In genomic region chr4:136878601-136879000, GRCm38 (mm10) we compare ENCODE assay signal across 11 mouse cellular contexts. TPM values are rescaled to one million over a fixed set of nuclear protein-coding genes. Genes with fewer than 3 reads are reported as not detected.
DNase-seq lines count a peak whose midpoint lies in the region; ATAC-seq and TF ChIP-seq lines count a peak whose summit lies in the region.
"Had no signal": no experiment of that assay in that cellular context is flagged by ENCODE, and none has a peak within 500 bp of the region (broad histone marks: within the 10 kb centered on the region; RNA-seq: fewer than 3 reads in every experiment).

No protein-coding gene starts in this region.

- 19% methylated on average over 5 of the region's 5 CpGs for WGBS in liver, embryonic 11.5 days
- WGBS in liver, embryonic 12.5 days (ENCODE audit: insufficient replicate concordance), result 13% methylated on average over 5 of the region's 5 CpGs

- no peak overlapping the region for H3K4me2 ChIP-seq in liver, embryonic 11.5 days
- no peak overlapping the region for H3K4me2 ChIP-seq in liver, embryonic 12.5 days
- H3K4me2 ChIP-seq: lung, embryonic 15.5 days; neural tube, embryonic 13.5 days had no signal

- no peaks in the 10 kb centered on the region for H3K27me3 ChIP-seq in liver, embryonic 11.5 days (replicated peaks; ENCODE audit: control insufficient read depth, insufficient read depth, low read length)
- peaks cover 4% of the 10 kb centered on the region; the same call in 1 of the 2 replicates for H3K27me3 ChIP-seq in liver, embryonic 12.5 days (replicated peaks)
- H3K27me3 ChIP-seq in MEL (ENCODE audit: control insufficient read depth in 1 of 2, insufficient read depth in 2 of 2, low read length in 2 of 2), result no peaks in the 10 kb centered on the region; a peak in 1 of 4 replicates

- no peak overlapping the region for H3K27ac ChIP-seq in gastrocnemius, adult 2 months
- H3K27ac ChIP-seq in liver, embryonic 11.5 days (ENCODE audit: low read depth, low read length), result no peak overlapping the region
- no peak overlapping the region for H3K27ac ChIP-seq in liver, embryonic 12.5 days
- no peak overlapping the region for H3K27ac ChIP-seq in MEL (ENCODE audit: control insufficient read depth, low read depth, low read length)
- H3K27ac ChIP-seq in cortical plate, adult 2 months (ENCODE audit: insufficient read depth, low read length), result no peak overlapping the region
- H3K27ac ChIP-seq: lung, embryonic 15.5 days; neural tube, embryonic 13.5 days had no signal

- H3K79me2 ChIP-seq in MEL (ENCODE audit: control insufficient read depth, insufficient read depth, low read length, poor library complexity), result no peaks in the 10 kb centered on the region

- no peak for DNase-seq in gastrocnemius, adult 2 months
- DNase-seq in gastrocnemius, postnatal 14 days, result no peak
- no peak for DNase-seq in liver, embryonic 11.5 days (ENCODE audit: low spot score)
- DNase-seq in MEL (ENCODE audit: low read depth, low spot score), result peak; percentile 22
- no peak for DNase-seq in heart, postnatal 10 days
- DNase-seq: gastrocnemius, postnatal 25 days had no signal

- intact Hi-C loops in gastrocnemius, adult 2 months (cut with DNase I), result no loop called here
- intact Hi-C loops in gastrocnemius, postnatal 14 days (cut with DNase I; ENCODE audit: low total_unique reads), result no loop called here
- intact Hi-C loops in heart, postnatal 10 days (cut with DNase I), result no loop called here

- peak; percentile 33; the same call in 1 of the 2 replicates for TF ChIP-seq CTCF in gastrocnemius, adult 2 months (IDR thresholded peaks at IDR 0.05)
- TF ChIP-seq CTCF in MEL (IDR thresholded peaks at IDR 0.05 in 2 of 3, conservative IDR thresholded peaks at IDR 0.05 in 1 of 3; ENCODE audit: control insufficient read depth in 1 of 3, insufficient read depth in 1 of 3, low read depth in 2 of 3, low read length in 3 of 3, poor library complexity in 1 of 3, severe bottlenecking in 1 of 3), result peak; percentile 11 to 33 (median 27); a peak in 4 of 6 replicates
- TF ChIP-seq CTCF in cortical plate, adult 2 months (IDR thresholded peaks at IDR 0.05; ENCODE audit: extremely low read depth, insufficient read depth, low read length), result peak; percentile 46

- TF ChIP-seq POLR2A in MEL (IDR thresholded peaks at IDR 0.05; ENCODE audit: control insufficient read depth in 1 of 2, insufficient read depth in 1 of 2, low read depth in 1 of 2, low read length in 2 of 2, poor library complexity in 1 of 2), result no peak
- TF ChIP-seq POLR2A in cortical plate, adult 2 months (IDR thresholded peaks at IDR 0.05; ENCODE audit: extremely low read depth, insufficient read depth, low read length), result no peak

- H3K9ac ChIP-seq in liver, embryonic 11.5 days (ENCODE audit: low read depth, low read length), result no peak overlapping the region
- H3K9ac ChIP-seq in liver, embryonic 12.5 days, result no peak overlapping the region
- no peak overlapping the region for H3K9ac ChIP-seq in MEL (ENCODE audit: control insufficient read depth, low read depth, low read length, poor library complexity, severe bottlenecking)
- H3K9ac ChIP-seq: lung, embryonic 15.5 days; neural tube, embryonic 13.5 days had no signal

- peak; percentile 11 for TF ChIP-seq RAD21 in MEL (IDR thresholded peaks at IDR 0.05; ENCODE audit: low read depth, low read length)

- H3K36me3 ChIP-seq in liver, embryonic 11.5 days (ENCODE audit: control insufficient read depth, insufficient read depth, low read length), result no peaks in the 10 kb centered on the region
- H3K36me3 ChIP-seq in liver, embryonic 12.5 days, result no peaks in the 10 kb centered on the region
- no peaks in the 10 kb centered on the region for H3K36me3 ChIP-seq in MEL (ENCODE audit: control insufficient read depth in 1 of 2, insufficient read depth in 2 of 2, low read length in 2 of 2)
- H3K36me3 ChIP-seq: lung, embryonic 15.5 days; neural tube, embryonic 13.5 days had no signal

- TF ChIP-seq EP300 in MEL (IDR thresholded peaks at IDR 0.05; ENCODE audit: low read depth in 1 of 2, low read length in 2 of 2), result no peak

- ATAC-seq in liver, embryonic 11.5 days (replicated peaks; ENCODE audit: low FRiP score), result 0 out of 2 replicates have a peak, but pooled peaks have one; percentile 10
- no peak for ATAC-seq in liver, embryonic 12.5 days
- ATAC-seq in megakaryocyte, adult 5-6 weeks (ENCODE audit: poor library complexity, severe bottlenecking), result no peak

- H3K4me1 ChIP-seq in liver, embryonic 11.5 days (replicated peaks; ENCODE audit: control insufficient read depth, insufficient read depth, low read length), result no peaks in the 10 kb centered on the region
- H3K4me1 ChIP-seq in liver, embryonic 12.5 days, result no peaks in the 10 kb centered on the region
- H3K4me1 ChIP-seq in MEL (ENCODE audit: control insufficient read depth in 1 of 2, insufficient read depth in 2 of 2, low read length in 2 of 2), result no peaks in the 10 kb centered on the region
- H3K4me1 ChIP-seq in cortical plate, adult 2 months (ENCODE audit: control insufficient read depth, insufficient read depth, low read length), result no peaks in the 10 kb centered on the region
- H3K4me1 ChIP-seq: lung, embryonic 15.5 days; neural tube, embryonic 13.5 days had no signal

- no peak overlapping the region for H3K4me3 ChIP-seq in gastrocnemius, adult 2 months
- no peak overlapping the region for H3K4me3 ChIP-seq in liver, embryonic 11.5 days (ENCODE audit: low read depth, low read length)
- no peak overlapping the region for H3K4me3 ChIP-seq in liver, embryonic 12.5 days
- no peak overlapping the region for H3K4me3 ChIP-seq in MEL (ENCODE audit: control insufficient read depth in 1 of 2, insufficient read depth in 1 of 2, low read depth in 2 of 2, low read length in 2 of 2)
- H3K4me3 ChIP-seq in cortical plate, adult 2 months (ENCODE audit: insufficient read depth, low read length), result no peak overlapping the region
- H3K4me3 ChIP-seq: lung, embryonic 15.5 days; neural tube, embryonic 13.5 days had no signal

- no peaks in the 10 kb centered on the region for H3K9me3 ChIP-seq in liver, embryonic 11.5 days (ENCODE audit: control insufficient read depth, low read length)
- no peaks in the 10 kb centered on the region for H3K9me3 ChIP-seq in liver, embryonic 12.5 days (replicated peaks)
- H3K9me3 ChIP-seq in MEL (replicated peaks; ENCODE audit: insufficient read depth, low read length), result no peaks in the 10 kb centered on the region
- H3K9me3 ChIP-seq: lung, embryonic 15.5 days; neural tube, embryonic 13.5 days had no signal

TF ChIP-seq in MEL, 35 proteins besides CTCF, POLR2A, EP300 and RAD21:
- TF ChIP-seq SMC3 (IDR thresholded peaks at IDR 0.05; ENCODE audit: low read depth, low read length), result peak; percentile 36
- no peak for TF ChIP-seq POLR2AphosphoS5 (IDR thresholded peaks at IDR 0.05; ENCODE audit: borderline replicate concordance, low read depth, low read length)

RNA-seq across cellular contexts. Expression of gene C1qb, which starts 7.4 kb away (rescaled TPM):
- 10 to 100 TPM in 1 of 2 experiments, 1 to 10 TPM in 1; 8.4 to 18.3 TPM for total RNA-seq in gastrocnemius, adult 2 months (2021)
- total RNA-seq in gastrocnemius, postnatal 14 days (2021), result 10 to 100 TPM; 18.8 to 20.8 TPM
- polyA plus RNA-seq in liver, embryonic 11.5 days (2014; fragmentation: Nextera tagmentation; extraction: Ambion mirVana), result 77.7 and 81.2 TPM in 2 replicates
- 53.1 and 54.6 TPM in 2 replicates for polyA plus RNA-seq in liver, embryonic 12.5 days (2016; fragmentation: Nextera tagmentation; extraction: Ambion mirVana)
- total RNA-seq in MEL (2012; rRNA removed), result not detected in 2 replicates
- not detected for polyA plus RNA-seq in MEL (2012; ENCODE audit: insufficient read depth in 1 of 2, insufficient read length in 2 of 2, low read depth in 1 of 2, low replicate concordance in 2 of 2, missing spikeins in 1 of 2)
- polyA plus RNA-seq in cortical plate, adult 2 months (2012; rRNA removed), result 127 and 132 TPM in 2 replicates
- 2.2 and 3.3 TPM in 2 replicates for total RNA-seq in megakaryocyte, adult 5-6 weeks (2015)
- total RNA-seq in megakaryocyte, adult 5-6 weeks (2017), result 1.9 and 2.2 TPM in 2 replicates
- 10 to 100 TPM; 26.0 to 28.3 TPM for total RNA-seq in heart, postnatal 10 days (2021)

RNA-seq across cellular contexts. Expression of gene C1qc, which starts 14.3 kb away (rescaled TPM):
- 10 to 100 TPM in 1 of 2 experiments, 1 to 10 TPM in 1; 7.6 to 15.4 TPM for total RNA-seq in gastrocnemius, adult 2 months (2021)
- total RNA-seq in gastrocnemius, postnatal 14 days (2021), result 10 to 100 TPM; 15.2 to 18.1 TPM
- polyA plus RNA-seq in liver, embryonic 11.5 days (2014; fragmentation: Nextera tagmentation; extraction: Ambion mirVana), result 40.4 and 42.0 TPM in 2 replicates
- polyA plus RNA-seq in liver, embryonic 12.5 days (2016; fragmentation: Nextera tagmentation; extraction: Ambion mirVana), result 32.7 and 33.5 TPM in 2 replicates
- total RNA-seq in MEL (2012; rRNA removed), result not detected in 2 replicates
- not detected for polyA plus RNA-seq in MEL (2012; ENCODE audit: insufficient read depth in 1 of 2, insufficient read length in 2 of 2, low read depth in 1 of 2, low replicate concordance in 2 of 2, missing spikeins in 1 of 2)
- 86.9 and 92.7 TPM in 2 replicates for polyA plus RNA-seq in cortical plate, adult 2 months (2012; rRNA removed)
- 0.98 and 1.4 TPM in 2 replicates for total RNA-seq in megakaryocyte, adult 5-6 weeks (2015)
- total RNA-seq in megakaryocyte, adult 5-6 weeks (2017), result 0.53 and 0.62 TPM in 2 replicates
- 10 to 100 TPM; 17.8 to 24.8 TPM for total RNA-seq in heart, postnatal 10 days (2021)

RNA-seq across cellular contexts. Expression of gene C1qa, which starts 20.0 kb away (rescaled TPM):
- 10 to 100 TPM in 1 of 2 experiments, 1 to 10 TPM in 1; 7.0 to 15.8 TPM for total RNA-seq in gastrocnemius, adult 2 months (2021)
- total RNA-seq in gastrocnemius, postnatal 14 days (2021), result 10 to 100 TPM; 18.7 to 19.7 TPM
- 32.5 and 37.8 TPM in 2 replicates for polyA plus RNA-seq in liver, embryonic 11.5 days (2014; fragmentation: Nextera tagmentation; extraction: Ambion mirVana)
- polyA plus RNA-seq in liver, embryonic 12.5 days (2016; fragmentation: Nextera tagmentation; extraction: Ambion mirVana), result 24.8 and 26.2 TPM in 2 replicates
- 0.12 TPM in 1 of 2 replicates, not detected in the other for total RNA-seq in MEL (2012; rRNA removed)
- not detected for polyA plus RNA-seq in MEL (2012; ENCODE audit: insufficient read depth in 1 of 2, insufficient read length in 2 of 2, low read depth in 1 of 2, low replicate concordance in 2 of 2, missing spikeins in 1 of 2)
- 91.1 and 96.5 TPM in 2 replicates for polyA plus RNA-seq in cortical plate, adult 2 months (2012; rRNA removed)
- 1.0 and 2.3 TPM in 2 replicates for total RNA-seq in megakaryocyte, adult 5-6 weeks (2015)
- total RNA-seq in megakaryocyte, adult 5-6 weeks (2017), result 0.29 and 1.0 TPM in 2 replicates
- total RNA-seq in heart, postnatal 10 days (2021), result 10 to 100 TPM; 25.2 to 28.0 TPM

RNA-seq across cellular contexts. Expression of gene Ephb2, which starts 42.8 kb away (rescaled TPM):
- total RNA-seq in gastrocnemius, adult 2 months (2021), result 1 to 10 TPM in 1 of 2 experiments, under 1 TPM in 1; 0.26 to 1.9 TPM
- 1 to 10 TPM; 1.2 to 4.2 TPM for total RNA-seq in gastrocnemius, postnatal 14 days (2021)
- polyA plus RNA-seq in liver, embryonic 11.5 days (2014; fragmentation: Nextera tagmentation; extraction: Ambion mirVana), result 4.8 and 5.1 TPM in 2 replicates
- 1.4 and 1.7 TPM in 2 replicates for polyA plus RNA-seq in liver, embryonic 12.5 days (2016; fragmentation: Nextera tagmentation; extraction: Ambion mirVana)
- 1.5 and 1.9 TPM in 2 replicates for total RNA-seq in MEL (2012; rRNA removed)
- 1 to 10 TPM in 1 of 2 experiments, not detected in 1; 4.1 TPM for polyA plus RNA-seq in MEL (2012; ENCODE audit: insufficient read depth in 1 of 2, insufficient read length in 2 of 2, low read depth in 1 of 2, low replicate concordance in 2 of 2, missing spikeins in 1 of 2)
- polyA plus RNA-seq in cortical plate, adult 2 months (2012; rRNA removed), result 17.1 TPM in 2 replicates
- 1.1 and 1.4 TPM in 2 replicates for total RNA-seq in megakaryocyte, adult 5-6 weeks (2015)
- total RNA-seq in megakaryocyte, adult 5-6 weeks (2017), result 0.77 and 1.2 TPM in 2 replicates
- 1 to 10 TPM; 1.3 to 1.4 TPM for total RNA-seq in heart, postnatal 10 days (2021)
